Mouse (Mus musculus): ENCODE measurements around the gene Olfr1271. TPM values are rescaled to one million over a fixed set of nuclear protein-coding genes. Genes with fewer than 3 reads are reported as not detected.
"Not testable (repeated sequence)": the region's sequence is repeated elsewhere in the genome, so short reads cannot be mapped to it uniquely, and the experiment has no call there.

Gene Olfr1271
- total RNA-seq (2021), result not detected

DNA sequence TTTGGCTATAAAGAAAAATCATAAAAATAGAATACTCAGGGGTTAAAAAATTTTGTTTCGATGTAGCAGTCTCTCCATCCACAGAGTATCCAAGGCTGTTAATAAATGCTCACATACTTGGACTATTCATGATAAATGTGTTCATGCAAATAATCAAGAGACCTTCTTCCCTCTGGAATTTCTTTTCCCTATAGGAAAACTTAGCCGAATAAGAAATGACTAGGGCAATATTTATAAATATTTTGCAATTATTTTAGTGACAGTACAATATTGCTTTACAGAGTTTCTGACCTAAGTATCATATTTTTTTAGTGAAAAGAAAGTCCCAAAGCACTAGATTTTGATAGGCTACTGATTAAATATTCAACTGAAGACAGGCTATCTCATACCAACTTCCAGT lies at the start of gene Olfr1271:
Gene Olfr1271, minus strand, starts transcription at position 101 of the 400 bp plus-strand sequence.
- DNase-seq (ENCODE audit: low spot score in 2 of 2), result no peak

DNA sequence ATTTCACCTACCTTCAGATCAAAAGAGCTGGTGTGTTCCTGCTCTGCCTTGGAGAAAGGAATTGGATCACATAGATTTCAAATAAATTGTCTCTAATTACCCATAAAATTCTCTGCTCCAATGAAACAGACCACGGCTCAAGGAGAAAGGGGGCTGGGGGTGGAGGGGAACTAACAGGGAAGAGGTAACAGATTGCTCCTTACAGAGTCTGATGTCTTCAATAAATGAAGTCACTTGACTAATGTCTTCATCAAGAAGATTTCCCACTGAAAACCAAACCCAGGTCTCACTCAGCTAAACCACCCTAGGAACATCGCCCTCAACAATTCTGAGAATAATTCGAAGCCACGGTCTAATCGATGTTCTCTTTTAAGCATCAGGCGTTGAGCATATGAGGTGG lies 21.9 kb upstream of the Olfr1271 start, which contains the start of gene Olfr1272:
Gene Olfr1272, minus strand, starts transcription at position 101 of the 400 bp plus-strand sequence.
- intact Hi-C loops (cut with DNase I), result no loop called here
- no peak for DNase-seq (ENCODE audit: low spot score in 2 of 2)

More for the DNA sequence above, at the start of gene Olfr1271:
- intact Hi-C loops (cut with DNase I), result no loop called here

DNA sequence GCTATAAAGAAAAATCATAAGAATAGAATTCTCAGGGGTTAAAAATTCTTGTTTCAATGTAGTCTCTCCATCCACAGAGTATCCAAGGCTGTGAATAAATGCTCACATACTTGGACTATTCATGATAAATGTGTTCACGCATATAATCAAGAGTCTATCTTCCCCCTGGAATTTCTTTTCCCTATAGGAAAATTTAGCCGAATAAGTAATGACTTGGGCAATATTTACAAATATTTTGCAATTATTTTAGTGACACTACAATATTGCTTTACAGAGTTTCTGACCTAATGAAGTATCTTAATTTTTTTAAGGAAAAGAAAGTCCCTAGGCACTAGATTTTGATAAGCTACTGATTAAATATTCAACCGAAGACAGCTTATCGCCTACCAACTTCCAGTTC lies 13.3 kb downstream of the Olfr1271 start, which contains the start of gene Olfr142:
Gene Olfr142, minus strand, starts transcription at position 101 of the 400 bp plus-strand sequence.
- intact Hi-C loops (cut with DNase I), result no loop called here
- no peak for DNase-seq (ENCODE audit: low spot score in 2 of 2)

DNA sequence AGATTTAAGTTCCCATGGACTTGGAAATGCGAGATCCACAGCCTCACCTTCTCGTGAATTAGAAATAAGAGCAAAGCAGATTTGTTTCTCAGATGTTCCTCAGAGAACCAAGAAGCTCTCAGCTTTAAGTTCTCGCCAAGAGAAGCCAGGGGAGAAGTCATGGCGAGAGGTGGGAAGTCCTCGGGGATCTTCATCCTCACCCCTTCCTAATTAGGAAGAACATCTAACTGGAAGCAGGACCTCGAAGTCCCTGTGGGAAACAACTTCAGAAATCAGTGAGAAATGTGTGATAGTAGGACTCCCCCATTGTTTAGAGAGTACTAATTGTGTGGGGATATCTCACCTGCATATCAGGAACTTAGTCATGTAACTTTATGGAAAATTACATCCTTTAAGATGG lies 46.4 kb downstream of the Olfr1271 start, which contains the start of gene Olfr1506:
Gene Olfr1506, minus strand, starts transcription at position 101 of the 400 bp plus-strand sequence.
- intact Hi-C loops (cut with DNase I); DNase-seq (ENCODE audit: low spot score in 2 of 2): not testable (repeated sequence)

Other genes starting within 250 kb of the Olfr1271 start
- gene Olfr1264, start 245.5 kb downstream of the Olfr1271 start, total RNA-seq (2021), result not detected
- not detected for gene Olfr1265, start 235.7 kb downstream of the Olfr1271 start, total RNA-seq (2021)
- gene Olfr140, start 207.4 kb downstream of the Olfr1271 start, total RNA-seq (2021), result not detected
- not detected for gene Olfr1269, start 149.6 kb downstream of the Olfr1271 start, total RNA-seq (2021)
- not detected for gene Olfr32, start 128.7 kb downstream of the Olfr1271 start, total RNA-seq (2021)
- not detected for gene Olfr1270, start 117.9 kb downstream of the Olfr1271 start, total RNA-seq (2021)
- gene Olfr1506, start 46.5 kb downstream of the Olfr1271 start, total RNA-seq (2021), result not detected
- gene Olfr142, start 13.4 kb downstream of the Olfr1271 start, total RNA-seq (2021), result not detected
- gene Olfr1272, start 21.8 kb upstream of the Olfr1271 start, total RNA-seq (2021), result not detected
- under 1 TPM in 1 of 2 experiments, not detected in 1; 0.16 TPM for gene Gm13769, start 51.2 kb upstream of the Olfr1271 start, total RNA-seq (2021)
- gene Olfr1274-ps, start 127.7 kb upstream of the Olfr1271 start, total RNA-seq (2021), result not detected